Mouse (Mus musculus): ENCODE measurements around the gene Gm5148. TPM values are rescaled to one million over a fixed set of nuclear protein-coding genes. Genes with fewer than 3 reads are reported as not detected.

Gm5148 gene
- polyA plus RNA-seq, 1 experiment from 2014 or later: 5.9 TPM

GRCm38 (mm10) chr3:37667119-37667467 is 57.2 kb downstream of the Gm5148 start:
- no peak; the same call in none of the 2 replicates for ATAC-seq

GRCm38 (mm10) chr3:37666291-37667118 is 57.8 kb downstream of the Gm5148 start:
- H3K9ac ChIP-seq (ENCODE audit: low read depth, low read length): no peak overlapping the region
- H3K36me3 ChIP-seq (ENCODE audit: control insufficient read depth, insufficient read depth, low read length): no peaks in the 10 kb centered on the region
- 14% methylated on average over 9 of the region's 9 CpGs for WGBS
- H3K27me3 ChIP-seq (replicated peaks; ENCODE audit: control insufficient read depth, insufficient read depth, low read length): no peaks in the 10 kb centered on the region
- H3K27ac ChIP-seq (ENCODE audit: low read length): peak overlapping the region; percentile 14; the same call in 1 of the 2 replicates
- peak; percentile 91 for ATAC-seq
- H3K4me1 ChIP-seq (ENCODE audit: control insufficient read depth, insufficient read depth, low read length): peaks cover 20% of the 10 kb centered on the region
- peaks cover 14% of the 10 kb centered on the region for H3K9me3 ChIP-seq (ENCODE audit: control insufficient read depth, low read length)
- H3K4me3 ChIP-seq (ENCODE audit: low read length): no peak overlapping the region
- 0 out of 2 replicates have a peak overlapping the region, but pooled peaks have one; percentile 9 for H3K4me2 ChIP-seq (ENCODE audit: low read depth, low read length)

More at GRCm38 (mm10) chr3:37667119-37667467, 57.2 kb downstream of the Gm5148 start:
- H3K4me3 ChIP-seq (ENCODE audit: low read length): no peak overlapping the region
- H3K4me1 ChIP-seq (ENCODE audit: control insufficient read depth, insufficient read depth, low read length): peaks cover 20% of the 10 kb centered on the region
- no peaks in the 10 kb centered on the region for H3K27me3 ChIP-seq (replicated peaks; ENCODE audit: control insufficient read depth, insufficient read depth, low read length)
- H3K9ac ChIP-seq (ENCODE audit: low read depth, low read length): no peak overlapping the region
- H3K36me3 ChIP-seq (ENCODE audit: control insufficient read depth, insufficient read depth, low read length): no peaks in the 10 kb centered on the region
- H3K9me3 ChIP-seq (ENCODE audit: control insufficient read depth, low read length): peaks cover 14% of the 10 kb centered on the region
- H3K4me2 ChIP-seq (ENCODE audit: low read depth, low read length): no peak overlapping the region
- H3K27ac ChIP-seq (ENCODE audit: low read length): no peak overlapping the region
- WGBS: 4% methylated on average over 2 of the region's 2 CpGs

Other genes with a start within 250 kb of the Gm5148 start
- gene Spry1, start 84.5 kb downstream of the Gm5148 start, polyA plus RNA-seq (2015; fragmentation: Nextera tagmentation; extraction: Ambion mirVana): 11.3 and 13.4 TPM in 2 replicates